Mouse (Mus musculus) kidney, embryonic 14.5 days (tissue): ENCODE measurements around the gene Gm12216. TPM values are rescaled to one million over a fixed set of nuclear protein-coding genes. Genes with fewer than 3 reads are reported as not detected.
A peak's percentile ranks its signal among the peaks of the same experiment; 100 is the strongest.

Source experiments
- ATAC-seq: fragments of 200-750 bp; cut with Nextera tagmentation; 2 replicates; pipeline ENCODE4 v1.8.0; 2017; ENCODE audit warnings: moderate number of reproducible peaks, mild to moderate bottlenecking, moderate TSS enrichment, moderate library complexity; ENCODE audit not compliant: low FRiP score, low TSS enrichment
- H3K27ac ChIP-seq: fragments of 300-500 bp; sonication (generic); 2 replicates; pipeline ENCODE4 v1.5.1; 2014; ENCODE audit warnings: low read depth, mild to moderate bottlenecking, low read length, moderate library complexity, mixed read lengths
- H3K27me3 ChIP-seq: fragments of 300-500 bp; sonication (generic); 2 replicates; pipeline ENCODE4 v1.6.1; 2014; ENCODE audit warnings: mild to moderate bottlenecking, low read length; ENCODE audit not compliant: control insufficient read depth, insufficient read depth
- H3K36me3 ChIP-seq: fragments of 300-500 bp; sonication (generic); 2 replicates; pipeline ENCODE4 v1.6.1; 2014; ENCODE audit warnings: low read length, mixed read lengths; ENCODE audit not compliant: control insufficient read depth, insufficient read depth
- H3K4me1 ChIP-seq: fragments of 300-500 bp; sonication (generic); 2 replicates; pipeline ENCODE4 v1.6.1; 2014; ENCODE audit warnings: low read length, mixed read lengths; ENCODE audit not compliant: control insufficient read depth, insufficient read depth
- H3K4me2 ChIP-seq: fragments of 300-500 bp; sonication (generic); replicated peaks from 2 replicates; pipeline ENCODE4 v1.6.1; 2014; ENCODE audit warnings: low read depth, mild to moderate bottlenecking, low read length
- H3K4me3 ChIP-seq: fragments of 300-500 bp; sonication (generic); 2 replicates; pipeline ENCODE4 v1.5.1; 2014; ENCODE audit warnings: mild to moderate bottlenecking, low read length
- H3K9ac ChIP-seq: fragments of 300-500 bp; sonication (generic); 2 replicates; pipeline ENCODE4 v1.6.1; 2014; ENCODE audit warnings: low read depth, mild to moderate bottlenecking, low read length, moderate library complexity
- H3K9me3 ChIP-seq: fragments of 300-500 bp; sonication (generic); 2 replicates; pipeline ENCODE4 v1.6.1; 2016; ENCODE audit warnings: low read length; ENCODE audit not compliant: control insufficient read depth
- WGBS: fragments of 180-500 bp; shearing (Covaris S2); extraction: QIAGEN DNeasy Blood & Tissue Kit; methylation state at CpG from one replicate; pipeline ENCODE4 v1.1.7; 2014; 5-methylcytosine and 5-hydroxymethylcytosine counted together
- polyA plus RNA-seq: library from polyadenylated mRNA; unstranded; fragments of >200 nt; fragmentation: Nextera tagmentation; extraction: Ambion mirVana; gene quantifications from 2 replicates; pipeline ENCODE4 v1.2.1, GENCODE M21; 2014

Gene Gm12216
- polyA plus RNA-seq, 1 experiment from 2014 or later = 1.1 TPM

DNA sequence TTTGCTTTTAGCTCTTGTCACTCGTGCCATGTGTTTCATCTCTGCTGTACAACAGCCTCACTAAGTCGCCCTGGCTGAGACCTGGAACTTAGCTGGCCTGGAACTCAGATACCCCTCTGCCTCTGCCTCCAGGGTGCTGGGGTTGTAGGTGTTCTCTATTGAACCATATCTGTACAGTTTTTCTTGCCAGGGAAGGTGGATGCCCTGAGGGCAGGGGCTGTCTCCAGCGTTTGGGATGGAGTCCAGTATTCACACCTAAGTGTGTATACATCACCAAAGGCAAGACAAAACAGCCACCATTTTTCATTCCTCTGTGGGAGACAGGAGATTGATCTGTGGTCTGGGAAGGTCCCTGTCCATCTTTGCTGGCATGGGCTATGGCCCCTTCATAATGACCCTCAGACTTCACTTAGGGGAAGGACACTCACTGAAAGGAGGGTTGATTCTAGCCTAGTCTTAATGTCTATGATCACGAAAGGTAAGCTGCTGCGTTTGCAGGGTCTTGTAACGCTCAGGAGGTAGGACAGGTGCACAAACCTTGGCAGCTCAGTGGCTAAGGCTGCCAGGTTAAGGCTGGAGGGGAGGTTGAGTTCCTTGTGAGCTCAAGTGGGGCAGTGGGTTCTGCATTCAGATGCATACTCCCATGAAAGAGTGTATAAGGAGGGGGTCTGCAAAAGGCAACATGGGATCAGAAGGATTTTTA, 847 bp downstream of the Gm12216 start:
- H3K36me3 ChIP-seq = no peaks in the 10 kb centered on the region
- peak overlapping the region; percentile 49; the same call in 1 of the 2 replicates for H3K4me3 ChIP-seq
- ATAC-seq = no peak
- no peaks in the 10 kb centered on the region for H3K9me3 ChIP-seq
- WGBS = 80% methylated on average over 6 of the region's 6 CpGs
- H3K4me1 ChIP-seq = no peaks in the 10 kb centered on the region
- peak overlapping the region; percentile 54; the same call in 1 of the 2 replicates for H3K9ac ChIP-seq
- no peak overlapping the region for H3K27ac ChIP-seq
- H3K27me3 ChIP-seq = 0 out of 2 replicates have a peak, but pooled peaks cover 3% of the 10 kb centered on the region
- H3K4me2 ChIP-seq = no peak overlapping the region

DNA sequence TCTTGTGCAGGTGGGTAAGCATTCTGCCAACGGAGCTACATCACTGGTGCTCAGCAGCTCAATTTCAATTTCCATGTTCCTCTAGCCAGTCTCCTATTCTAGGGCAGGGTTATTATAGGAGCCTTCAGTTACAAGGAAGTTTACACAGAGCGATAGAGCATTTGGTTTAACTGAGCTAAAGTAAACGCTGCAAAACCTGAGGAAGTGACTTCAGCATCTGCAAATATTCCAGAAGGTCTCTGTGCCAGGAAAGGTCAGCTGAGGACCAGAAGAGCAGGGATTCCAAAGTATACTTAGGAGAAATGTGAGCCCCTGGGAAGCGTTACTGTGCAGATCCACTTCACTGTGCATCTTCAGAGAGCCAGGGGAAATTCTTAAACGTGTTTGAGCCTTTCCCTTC, 5.4 kb downstream of the Gm12216 start:
- Histone ChIP-seq H3K27ac (no peak overlapping the region), H3K4me1 (no peaks in the 10 kb centered on the region), H3K4me3 (no peak overlapping the region), H3K9ac (no peak overlapping the region), H3K36me3 (no peaks in the 10 kb centered on the region), H3K4me2 (no peak overlapping the region), H3K9me3 (no peaks in the 10 kb centered on the region), H3K27me3 (0 out of 2 replicates have a peak, but pooled peaks cover 3% of the 10 kb centered on the region)
- ATAC-seq = no peak
- WGBS = 26% methylated on average over 5 of the region's 5 CpGs

GRCm38 (mm10) chr11:53851795-53852194, 7.3 kb downstream of the Gm12216 start:
- Histone ChIP-seq H3K9me3 (no peaks in the 10 kb centered on the region), H3K9ac (no peak overlapping the region), H3K4me2 (no peak overlapping the region), H3K27me3 (no peaks in the 10 kb centered on the region), H3K4me1 (no peaks in the 10 kb centered on the region), H3K4me3 (no peak overlapping the region), H3K27ac (no peak overlapping the region), H3K36me3 (no peaks in the 10 kb centered on the region)
- 42% methylated on average over 5 of the region's 5 CpGs for WGBS
- no peak for ATAC-seq

DNA sequence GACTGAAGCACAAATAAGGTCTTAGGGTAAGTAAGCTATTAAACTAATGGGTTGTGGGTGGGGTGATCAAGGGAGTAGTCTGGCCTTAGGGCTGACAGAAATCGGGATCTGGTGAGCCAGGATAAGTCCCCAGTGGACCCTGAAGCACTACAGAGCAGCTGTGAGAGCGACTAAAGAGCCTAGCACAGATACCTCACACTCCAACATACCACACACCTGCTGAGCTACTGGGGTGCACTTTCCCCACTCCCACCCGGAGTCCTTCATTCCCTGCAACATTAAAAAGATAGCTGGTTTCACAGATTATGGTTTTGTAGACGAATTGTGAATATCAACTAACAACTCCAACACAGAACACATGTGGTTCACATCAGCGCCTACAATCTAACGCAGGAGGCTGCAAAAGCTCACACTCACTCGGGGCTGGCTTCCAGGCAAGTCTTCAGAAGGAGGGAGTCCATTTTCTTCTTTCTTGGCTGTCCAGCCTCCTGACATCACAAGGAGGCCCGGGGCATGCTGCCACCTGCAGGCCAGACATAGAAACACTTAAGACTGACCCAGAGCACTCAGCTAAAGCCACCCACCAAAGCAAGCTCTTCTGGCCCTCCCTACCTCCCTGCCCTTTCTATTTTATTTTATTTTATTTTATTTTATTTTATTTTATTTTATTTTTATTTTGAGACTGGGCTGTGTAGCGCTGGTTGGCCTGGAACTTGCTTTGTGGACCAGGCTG, 9.3 kb downstream of the Gm12216 start:
- Histone ChIP-seq H3K4me2 (peak overlapping the region; percentile 22; the same call in 1 of the 2 replicates), H3K9ac (no peak overlapping the region), H3K36me3 (no peaks in the 10 kb centered on the region), H3K9me3 (no peaks in the 10 kb centered on the region), H3K4me1 (no peaks in the 10 kb centered on the region), H3K27ac (no peak overlapping the region), H3K4me3 (no peak overlapping the region), H3K27me3 (no peaks in the 10 kb centered on the region)
- ATAC-seq = peak; percentile 89
- WGBS = 27% methylated on average over 9 of the region's 9 CpGs

- Histone ChIP-seq H3K27ac (no peak overlapping the region), H3K36me3 (no peaks in the 10 kb centered on the region), H3K9me3 (no peaks in the 10 kb centered on the region), H3K4me3 (no peak overlapping the region), H3K9ac (no peak overlapping the region), H3K4me2 (no peak overlapping the region), H3K4me1 (no peaks in the 10 kb centered on the region), H3K27me3 (no peaks in the 10 kb centered on the region)
- 58% methylated on average over 6 of the region's 6 CpGs for WGBS
- ATAC-seq = no peak
Measured at GRCm38 (mm10) chr11:53845680-53846079, 13.4 kb downstream of the Gm12216 start.

GRCm38 (mm10) chr11:53843106-53843505, 15.9 kb downstream of the Gm12216 start:
- Histone ChIP-seq H3K4me1 (no peaks in the 10 kb centered on the region), H3K4me2 (no peak overlapping the region), H3K9me3 (no peaks in the 10 kb centered on the region), H3K9ac (no peak overlapping the region), H3K4me3 (no peak overlapping the region), H3K27me3 (no peaks in the 10 kb centered on the region), H3K27ac (no peak overlapping the region), H3K36me3 (no peaks in the 10 kb centered on the region)
- 45% methylated on average over 10 of the region's 10 CpGs for WGBS
- ATAC-seq = no peak

GRCm38 (mm10) chr11:53842161-53842581, 16.9 kb downstream of the Gm12216 start:
- no peak overlapping the region for H3K9ac ChIP-seq
- no peak for ATAC-seq
- H3K9me3 ChIP-seq = no peaks in the 10 kb centered on the region
- no peak overlapping the region for H3K4me2 ChIP-seq
- 79% methylated on average over 4 of the region's 4 CpGs for WGBS
- no peak overlapping the region for H3K4me3 ChIP-seq
- no peaks in the 10 kb centered on the region for H3K4me1 ChIP-seq
- no peak overlapping the region for H3K27ac ChIP-seq
- no peaks in the 10 kb centered on the region for H3K27me3 ChIP-seq
- no peaks in the 10 kb centered on the region for H3K36me3 ChIP-seq

- no peak for ATAC-seq
- 86% methylated on average over 12 of the region's 12 CpGs for WGBS
Measured at GRCm38 (mm10) chr11:53841514-53841913, 17.5 kb downstream of the Gm12216 start.

More at GRCm38 (mm10) chr11:53841514-53841913, 17.5 kb downstream of the Gm12216 start:
- Histone ChIP-seq H3K27ac (no peak overlapping the region), H3K9ac (no peak overlapping the region), H3K4me3 (no peak overlapping the region), H3K36me3 (no peaks in the 10 kb centered on the region), H3K4me1 (no peaks in the 10 kb centered on the region), H3K27me3 (no peaks in the 10 kb centered on the region), H3K9me3 (no peaks in the 10 kb centered on the region), H3K4me2 (no peak overlapping the region)
